Mouse (Mus musculus): ENCODE data around the gene Tapbpl. TPM values are rescaled to one million over a fixed set of nuclear protein-coding genes. Genes with fewer than 3 reads are reported as not detected.

Tapbpl gene
- polyA plus RNA-seq, 1 experiment from 2014 or later, result 6.3 TPM

GRCm38 (mm10) chr6:125222577-125222976 is 9.1 kb downstream of the Tapbpl start:
- no peak for TF ChIP-seq CTCF (IDR thresholded peaks at IDR 0.05; ENCODE audit: low read depth)
- H3K27ac ChIP-seq, result no peak overlapping the region
- H3K27me3 ChIP-seq (ENCODE audit: insufficient read depth, low read length), result no peaks in the 10 kb centered on the region
- H3K4me3 ChIP-seq (replicated peaks; ENCODE audit: low read depth, low read length), result no peak overlapping the region
- H3K4me1 ChIP-seq (replicated peaks; ENCODE audit: insufficient read depth, low read length), result no peaks in the 10 kb centered on the region
- DNase-seq (ENCODE audit: low spot score), result no peak
- H3K9me3 ChIP-seq (replicated peaks; ENCODE audit: low read length), result no peaks in the 10 kb centered on the region
- no peak overlapping the region for H3K4me2 ChIP-seq (ENCODE audit: low read length)
- no peak overlapping the region for H3K9ac ChIP-seq (ENCODE audit: low read depth, low read length)
- WGBS, result 82% methylated on average over 3 of the region's 3 CpGs
- no peak for ATAC-seq (replicated peaks; ENCODE audit: low FRiP score, low read depth)
- no peaks in the 10 kb centered on the region for H3K36me3 ChIP-seq (ENCODE audit: insufficient read depth, low read length)

- H3K27ac ChIP-seq, result no peak overlapping the region
- H3K4me3 ChIP-seq (replicated peaks; ENCODE audit: low read depth, low read length), result no peak overlapping the region
- no peaks in the 10 kb centered on the region for H3K4me1 ChIP-seq (replicated peaks; ENCODE audit: insufficient read depth, low read length)
- H3K36me3 ChIP-seq (ENCODE audit: insufficient read depth, low read length), result no peaks in the 10 kb centered on the region
- no peak overlapping the region for H3K9ac ChIP-seq (ENCODE audit: low read depth, low read length)
- WGBS, result 52% methylated on average over 2 of the region's 2 CpGs
- ATAC-seq (replicated peaks; ENCODE audit: low FRiP score, low read depth) (no peak), DNase-seq (ENCODE audit: low spot score) (no peak)
- no peak overlapping the region for H3K4me2 ChIP-seq (ENCODE audit: low read length)
- no peak for TF ChIP-seq CTCF (IDR thresholded peaks at IDR 0.05; ENCODE audit: low read depth)
- no peaks in the 10 kb centered on the region for H3K9me3 ChIP-seq (replicated peaks; ENCODE audit: low read length)
- no peaks in the 10 kb centered on the region for H3K27me3 ChIP-seq (ENCODE audit: insufficient read depth, low read length)
Measured at GRCm38 (mm10) chr6:125222146-125222545, 9.5 kb downstream of the Tapbpl start.

GRCm38 (mm10) chr6:125221115-125221745 is 10.4 kb downstream of the Tapbpl start:
- ATAC-seq (replicated peaks; ENCODE audit: low FRiP score, low read depth) (no peak), DNase-seq (ENCODE audit: low spot score) (no peak)
- H3K36me3 ChIP-seq (ENCODE audit: insufficient read depth, low read length), result no peaks in the 10 kb centered on the region
- no peak overlapping the region for H3K4me3 ChIP-seq (replicated peaks; ENCODE audit: low read depth, low read length)
- WGBS, result 88% methylated on average over 20 of the region's 20 CpGs
- no peaks in the 10 kb centered on the region for H3K9me3 ChIP-seq (replicated peaks; ENCODE audit: low read length)
- no peak for TF ChIP-seq CTCF (IDR thresholded peaks at IDR 0.05; ENCODE audit: low read depth)
- no peak overlapping the region for H3K9ac ChIP-seq (ENCODE audit: low read depth, low read length)
- 0 out of 2 replicates have a peak, but pooled peaks cover 3% of the 10 kb centered on the region for H3K4me1 ChIP-seq (replicated peaks; ENCODE audit: insufficient read depth, low read length)
- no peaks in the 10 kb centered on the region for H3K27me3 ChIP-seq (ENCODE audit: insufficient read depth, low read length)
- H3K27ac ChIP-seq, result no peak overlapping the region
- no peak overlapping the region for H3K4me2 ChIP-seq (ENCODE audit: low read length)

DNA sequence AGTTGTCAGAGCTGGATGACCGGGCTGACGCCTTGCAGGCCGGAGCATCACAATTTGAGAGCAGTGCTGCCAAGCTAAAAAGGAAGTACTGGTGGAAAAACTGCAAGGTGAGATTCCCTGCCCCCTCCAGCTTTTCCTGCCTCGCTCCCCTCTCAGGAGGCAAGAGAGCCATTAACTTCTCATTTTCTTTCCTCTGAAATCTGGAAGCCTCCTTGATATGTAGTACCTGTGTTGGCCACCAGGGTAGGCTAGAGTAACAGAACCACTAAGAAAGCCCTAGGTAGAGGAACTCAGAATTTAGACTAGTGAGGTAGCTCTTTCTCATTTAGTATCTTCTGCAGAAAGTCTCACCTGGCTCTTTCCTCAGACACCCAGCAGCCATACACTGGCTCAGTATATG is 12.7 kb downstream of the Tapbpl start:
- 72% methylated on average over 4 of the region's 4 CpGs for WGBS
- Histone ChIP-seq H3K36me3 (ENCODE audit: insufficient read depth, low read length) (no peaks in the 10 kb centered on the region), H3K9ac (ENCODE audit: low read depth, low read length) (no peak overlapping the region), H3K27ac (no peak overlapping the region), H3K4me2 (ENCODE audit: low read length) (no peak overlapping the region), H3K9me3 (replicated peaks; ENCODE audit: low read length) (no peaks in the 10 kb centered on the region), H3K4me3 (replicated peaks; ENCODE audit: low read depth, low read length) (no peak overlapping the region), H3K4me1 (replicated peaks; ENCODE audit: insufficient read depth, low read length) (0 out of 2 replicates have a peak, but pooled peaks cover 6% of the 10 kb centered on the region), H3K27me3 (ENCODE audit: insufficient read depth, low read length) (no peaks in the 10 kb centered on the region)
- TF ChIP-seq CTCF (IDR thresholded peaks at IDR 0.05; ENCODE audit: low read depth), result peak; percentile 90
- DNase-seq (ENCODE audit: low spot score), result peak; percentile 78
- ATAC-seq (replicated peaks; ENCODE audit: low FRiP score, low read depth), result no peak

DNA sequence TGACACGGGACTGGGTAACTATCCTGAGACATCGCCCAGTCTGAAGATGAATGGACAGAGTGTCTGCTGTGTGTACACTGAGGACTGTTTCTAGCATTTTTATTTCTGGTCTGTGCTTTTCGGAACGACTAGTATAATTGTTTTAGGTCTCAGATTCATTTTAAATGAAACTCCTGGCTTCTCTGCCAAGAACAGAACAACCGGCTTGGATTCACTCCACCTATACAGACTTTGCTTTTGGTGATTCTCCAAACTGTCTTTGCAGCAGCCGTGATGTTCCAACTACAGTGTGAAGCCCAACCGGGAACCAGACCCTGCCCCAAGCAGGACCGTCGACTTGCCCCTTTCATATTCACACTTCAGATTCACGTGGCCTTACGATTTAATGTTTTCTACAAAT is 13.8 kb downstream of the Tapbpl start:
- no peak for TF ChIP-seq CTCF (IDR thresholded peaks at IDR 0.05; ENCODE audit: low read depth)
- no peak for ATAC-seq (replicated peaks; ENCODE audit: low FRiP score, low read depth)
- H3K36me3 ChIP-seq (ENCODE audit: insufficient read depth, low read length), result no peaks in the 10 kb centered on the region
- H3K27ac ChIP-seq, result no peak overlapping the region
- H3K4me2 ChIP-seq (ENCODE audit: low read length), result no peak overlapping the region
- H3K27me3 ChIP-seq (ENCODE audit: insufficient read depth, low read length), result no peaks in the 10 kb centered on the region
- H3K9ac ChIP-seq (ENCODE audit: low read depth, low read length), result no peak overlapping the region
- DNase-seq (ENCODE audit: low spot score), result no peak
- WGBS, result 86% methylated on average over 11 of the region's 11 CpGs
- H3K4me1 ChIP-seq (replicated peaks; ENCODE audit: insufficient read depth, low read length), result 0 out of 2 replicates have a peak, but pooled peaks cover 6% of the 10 kb centered on the region
- H3K9me3 ChIP-seq (replicated peaks; ENCODE audit: low read length), result no peaks in the 10 kb centered on the region
- no peak overlapping the region for H3K4me3 ChIP-seq (replicated peaks; ENCODE audit: low read depth, low read length)

GRCm38 (mm10) chr6:125216898-125217297 is 14.8 kb downstream of the Tapbpl start:
- no peak overlapping the region for H3K27ac ChIP-seq
- DNase-seq (ENCODE audit: low spot score) (no peak), ATAC-seq (replicated peaks; ENCODE audit: low FRiP score, low read depth) (no peak)
- H3K36me3 ChIP-seq (ENCODE audit: insufficient read depth, low read length), result no peaks in the 10 kb centered on the region
- H3K9me3 ChIP-seq (replicated peaks; ENCODE audit: low read length), result no peaks in the 10 kb centered on the region
- H3K9ac ChIP-seq (ENCODE audit: low read depth, low read length), result no peak overlapping the region
- no peak overlapping the region for H3K4me2 ChIP-seq (ENCODE audit: low read length)
- WGBS, result 89% methylated on average over 2 of the region's 2 CpGs
- TF ChIP-seq CTCF (IDR thresholded peaks at IDR 0.05; ENCODE audit: low read depth), result no peak
- no peak overlapping the region for H3K4me3 ChIP-seq (replicated peaks; ENCODE audit: low read depth, low read length)
- 0 out of 2 replicates have a peak, but pooled peaks cover 6% of the 10 kb centered on the region for H3K4me1 ChIP-seq (replicated peaks; ENCODE audit: insufficient read depth, low read length)
- no peaks in the 10 kb centered on the region for H3K27me3 ChIP-seq (ENCODE audit: insufficient read depth, low read length)

All from kidney, postnatal 0 days (tissue).